Mouse (Mus musculus): ENCODE measurements around the gene 1700074P13Rik. TPM values are rescaled to one million over a fixed set of nuclear protein-coding genes. Genes with fewer than 3 reads are reported as not detected.
A peak's percentile ranks its signal among the peaks of the same experiment; 100 is the strongest.
"Not testable (repeated sequence)": the region's sequence is repeated elsewhere in the genome, so short reads cannot be mapped to it uniquely, and the experiment has no call there.

1700074P13Rik gene
- total RNA-seq (2014; fragmentation: Nextera tagmentation), result not detected in 2 replicates
- total RNA-seq (2017), result not detected in 2 replicates

DNA sequence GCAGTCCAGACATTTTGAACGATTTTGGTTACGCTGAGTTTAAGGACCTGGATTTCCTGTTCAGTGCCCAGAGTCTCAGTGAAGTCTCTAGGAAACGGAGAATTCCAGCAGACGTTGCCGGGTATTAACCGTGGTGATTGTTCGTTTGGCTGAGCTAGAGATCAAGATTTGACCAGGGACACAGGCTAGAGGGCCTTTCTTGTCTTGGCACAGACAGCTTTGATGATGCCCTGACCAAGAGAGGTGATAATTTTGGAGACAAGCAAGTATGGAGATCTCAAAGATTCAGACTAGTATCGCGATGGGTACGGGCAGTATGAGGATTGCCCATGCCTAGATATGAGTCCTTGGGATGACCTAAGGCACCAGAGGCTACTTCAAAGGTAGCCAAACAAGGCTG is at the start of gene 1700074P13Rik:
1700074P13Rik (minus strand) TSS at position 101 of the 400 bp plus-strand sequence.
- no peak for ATAC-seq (replicated peaks; ENCODE audit: low FRiP score, low TSS enrichment, poor library complexity, severe bottlenecking)

GRCm38 (mm10) chr6:40964454-40964853 is 24.1 kb upstream of the 1700074P13Rik start, which contains the start of gene 1810009J06Rik:
1810009J06Rik (plus strand) TSS chr6:40964754.
- ATAC-seq (replicated peaks; ENCODE audit: low FRiP score, low TSS enrichment, poor library complexity, severe bottlenecking), result not testable (repeated sequence)

DNA sequence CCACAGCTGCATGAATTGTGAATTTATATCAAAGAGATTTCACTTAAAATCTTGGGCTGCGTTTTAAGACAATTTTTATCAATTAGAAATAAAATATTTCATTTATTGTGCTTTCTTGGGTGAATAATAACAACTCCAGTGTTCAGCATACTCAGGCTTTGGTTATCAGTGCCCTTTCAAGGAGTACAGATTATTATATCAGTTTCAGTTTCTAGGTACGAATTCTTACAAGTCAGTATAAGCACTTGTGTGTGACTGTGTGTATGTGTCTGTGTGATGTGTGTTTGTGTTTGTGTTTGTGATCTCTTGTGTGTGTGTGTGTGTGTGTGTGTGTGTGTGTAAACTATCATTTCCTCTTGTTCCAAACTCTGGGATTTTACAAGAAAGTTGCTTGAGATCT is 13.4 kb upstream of the 1700074P13Rik start:
- no peak for ATAC-seq (replicated peaks; ENCODE audit: low FRiP score, low TSS enrichment, poor library complexity, severe bottlenecking)

GRCm38 (mm10) chr6:40951770-40952169 is 11.4 kb upstream of the 1700074P13Rik start, which contains the start of gene Gm4744:
Gm4744 (minus strand) TSS chr6:40951870.
- no peak for ATAC-seq (replicated peaks; ENCODE audit: low FRiP score, low TSS enrichment, poor library complexity, severe bottlenecking)

DNA sequence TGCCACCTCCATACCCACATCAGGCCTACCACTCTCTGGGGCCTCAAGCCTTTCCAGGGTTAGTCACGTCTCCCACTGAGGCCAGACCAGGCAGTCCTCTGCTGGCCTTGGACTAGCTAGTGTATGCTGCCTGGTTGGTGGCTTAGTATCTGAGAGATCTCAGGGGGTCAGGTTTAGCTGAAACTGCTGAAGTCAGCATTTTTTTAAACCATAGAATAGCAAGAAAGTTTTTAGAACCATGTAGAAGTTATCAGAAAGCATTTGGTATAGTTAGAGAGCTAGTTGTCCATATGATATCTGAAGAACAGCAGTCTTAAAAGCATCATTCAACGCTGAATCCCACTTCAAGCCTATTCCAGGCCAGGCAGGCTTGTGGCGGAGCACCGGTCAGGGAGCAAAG is 20.4 kb downstream of the 1700074P13Rik start:
- no peak for ATAC-seq (replicated peaks; ENCODE audit: low FRiP score, low TSS enrichment, poor library complexity, severe bottlenecking)

DNA sequence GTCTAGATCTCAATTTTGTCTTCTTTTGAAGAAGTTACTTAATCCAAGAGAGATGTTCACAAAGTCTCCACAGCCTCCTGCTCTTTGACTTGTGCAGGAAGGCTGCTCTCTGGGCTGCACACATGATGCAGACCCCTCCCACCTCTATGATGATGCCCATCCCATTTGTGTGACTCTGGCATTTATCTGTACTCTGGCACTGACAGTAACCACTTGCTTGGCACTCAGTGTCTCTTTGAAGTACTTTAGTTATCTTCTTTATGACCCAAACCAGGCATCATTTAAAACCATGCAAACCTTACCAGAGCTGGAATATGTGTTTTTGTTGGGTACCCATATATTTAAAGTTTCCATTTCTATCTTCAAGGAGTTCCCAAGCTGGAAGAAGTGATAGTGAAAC is 40.1 kb downstream of the 1700074P13Rik start, which contains the start of gene Prss58:
Prss58 (minus strand) TSS at position 101 of the 400 bp plus-strand sequence.
- no peak for ATAC-seq (replicated peaks; ENCODE audit: low FRiP score, low TSS enrichment, poor library complexity, severe bottlenecking)

DNA sequence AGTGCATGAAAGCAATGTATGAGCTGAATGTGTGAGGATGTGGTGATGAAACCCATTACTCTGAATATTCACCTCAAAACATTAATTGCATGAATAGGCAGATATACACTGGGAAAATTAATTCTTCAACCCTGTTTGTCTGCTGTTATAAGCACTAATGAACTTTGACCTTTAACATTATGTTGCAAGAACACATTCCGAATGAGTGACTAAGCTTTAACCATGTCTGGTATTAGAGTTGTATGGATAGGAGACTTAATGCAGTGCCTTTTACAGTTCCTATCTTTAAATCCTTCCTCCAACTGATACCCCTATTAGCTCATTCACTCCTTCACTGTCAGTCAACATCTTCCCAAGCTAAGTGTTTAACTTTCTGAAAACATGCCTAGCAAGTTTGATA is 45.6 kb downstream of the 1700074P13Rik start:
- no peak for ATAC-seq (replicated peaks; ENCODE audit: low FRiP score, low TSS enrichment, poor library complexity, severe bottlenecking)

- ATAC-seq (replicated peaks; ENCODE audit: low FRiP score, low TSS enrichment, poor library complexity, severe bottlenecking), result peak; percentile 73
Observed at GRCm38 (mm10) chr6:40893577-40893976, 46.8 kb downstream of the 1700074P13Rik start.

GRCm38 (mm10) chr6:40891754-40892153 is 48.6 kb downstream of the 1700074P13Rik start:
- ATAC-seq (replicated peaks; ENCODE audit: low FRiP score, low TSS enrichment, poor library complexity, severe bottlenecking), result peak; percentile 24; the same call in 1 of the 2 replicates

- ATAC-seq (replicated peaks; ENCODE audit: low FRiP score, low TSS enrichment, poor library complexity, severe bottlenecking), result peak; percentile 83
Observed at GRCm38 (mm10) chr6:40890973-40891372, 49.4 kb downstream of the 1700074P13Rik start.

- ATAC-seq (replicated peaks; ENCODE audit: low FRiP score, low TSS enrichment, poor library complexity, severe bottlenecking), result no peak
Observed at GRCm38 (mm10) chr6:40887394-40887793, 53.0 kb downstream of the 1700074P13Rik start, which contains the start of gene Moxd2. Moxd2 (minus strand) TSS chr6:40887494.

Other genes with a start within 250 kb of the 1700074P13Rik start
- not detected in 2 replicates for gene Moxd2, start 53.1 kb downstream of the 1700074P13Rik start, total RNA-seq (2014; fragmentation: Nextera tagmentation)
- not detected in 2 replicates for gene Moxd2, start 53.1 kb downstream of the 1700074P13Rik start, total RNA-seq (2017)
- not detected in 2 replicates for gene Prss58, start 40.2 kb downstream of the 1700074P13Rik start, total RNA-seq (2014; fragmentation: Nextera tagmentation)
- not detected in 2 replicates for gene Prss58, start 40.2 kb downstream of the 1700074P13Rik start, total RNA-seq (2017)
- gene Gm4744, start 11.3 kb upstream of the 1700074P13Rik start, total RNA-seq (2014; fragmentation: Nextera tagmentation), result not detected in 2 replicates
- gene Gm4744, start 11.3 kb upstream of the 1700074P13Rik start, total RNA-seq (2017), result not detected in 2 replicates
- gene 1810009J06Rik, start 24.2 kb upstream of the 1700074P13Rik start, total RNA-seq (2014; fragmentation: Nextera tagmentation), result not detected in 2 replicates
- not detected in 2 replicates for gene 1810009J06Rik, start 24.2 kb upstream of the 1700074P13Rik start, total RNA-seq (2017)
- not detected in 2 replicates for gene Gm2663, start 58.9 kb upstream of the 1700074P13Rik start, total RNA-seq (2014; fragmentation: Nextera tagmentation)
- gene Gm2663, start 58.9 kb upstream of the 1700074P13Rik start, total RNA-seq (2017), result not detected in 2 replicates
- gene 2210010C04Rik, start 95.0 kb upstream of the 1700074P13Rik start, total RNA-seq (2014; fragmentation: Nextera tagmentation), result not detected in 2 replicates
- not detected in 2 replicates for gene 2210010C04Rik, start 95.0 kb upstream of the 1700074P13Rik start, total RNA-seq (2017)